Mouse (Mus musculus): ENCODE results near the gene Zmym5. TPM values are rescaled to one million over a fixed set of nuclear protein-coding genes. Genes with fewer than 3 reads are reported as not detected.
"Not testable (repeated sequence)": the region's sequence is repeated elsewhere in the genome, so short reads cannot be mapped to it uniquely, and the experiment has no call there.

The Zmym5 gene
- polyA plus RNA-seq, 1 experiment: 26.9 TPM

GRCm38 (mm10) chr14:56778200-56778932 is 33.1 kb downstream of the Zmym5 start, which contains the start of gene Pspc1:
Gene Pspc1 (minus strand): TSS chr14:56778316.
- Histone ChIP-seq H3K4me1 (ENCODE audit: control insufficient read depth, insufficient read depth, low read length) (peaks cover 3% of the 10 kb centered on the region; the same call in 1 of the 2 replicates), H3K27ac (ENCODE audit: insufficient read depth, low read length) (peak within 1 kb of the TSS; percentile 82), H3K4me3 (ENCODE audit: insufficient read depth, low read length) (peak within 1 kb of the TSS; percentile 85)
- no peak for TF ChIP-seq CTCF (IDR thresholded peaks at IDR 0.05; ENCODE audit: extremely low read depth, insufficient read depth, low read length)
- peak; percentile 99 for TF ChIP-seq POLR2A (IDR thresholded peaks at IDR 0.05; ENCODE audit: extremely low read depth, insufficient read depth, low read length)

- Histone ChIP-seq H3K4me3 (ENCODE audit: insufficient read depth, low read length) (peak overlapping the region; percentile 85), H3K4me1 (ENCODE audit: control insufficient read depth, insufficient read depth, low read length) (peaks cover 3% of the 10 kb centered on the region; the same call in 1 of the 2 replicates), H3K27ac (ENCODE audit: insufficient read depth, low read length) (peak overlapping the region; percentile 82)
- no peak for TF ChIP-seq CTCF (IDR thresholded peaks at IDR 0.05; ENCODE audit: extremely low read depth, insufficient read depth, low read length)
- no peak for TF ChIP-seq POLR2A (IDR thresholded peaks at IDR 0.05; ENCODE audit: extremely low read depth, insufficient read depth, low read length)
These were observed 34.0 kb downstream of the Zmym5 start for GRCm38 (mm10) chr14:56777360-56778136.

GRCm38 (mm10) chr14:56776571-56777238 is 34.8 kb downstream of the Zmym5 start:
- peaks cover 3% of the 10 kb centered on the region; the same call in 1 of the 2 replicates for H3K4me1 ChIP-seq (ENCODE audit: control insufficient read depth, insufficient read depth, low read length)
- TF ChIP-seq POLR2A (IDR thresholded peaks at IDR 0.05; ENCODE audit: extremely low read depth, insufficient read depth, low read length) (no peak), CTCF (IDR thresholded peaks at IDR 0.05; ENCODE audit: extremely low read depth, insufficient read depth, low read length) (no peak)
- H3K27ac ChIP-seq (ENCODE audit: insufficient read depth, low read length): no peak overlapping the region

GRCm38 (mm10) chr14:56775416-56775815 is 36.1 kb downstream of the Zmym5 start:
- no peak overlapping the region for H3K27ac ChIP-seq (ENCODE audit: insufficient read depth, low read length)
- H3K4me3 ChIP-seq (ENCODE audit: insufficient read depth, low read length): no peak overlapping the region; the same call in 1 of the 2 replicates
- TF ChIP-seq CTCF (IDR thresholded peaks at IDR 0.05; ENCODE audit: extremely low read depth, insufficient read depth, low read length) (no peak), POLR2A (IDR thresholded peaks at IDR 0.05; ENCODE audit: extremely low read depth, insufficient read depth, low read length) (no peak)
- H3K4me1 ChIP-seq (ENCODE audit: control insufficient read depth, insufficient read depth, low read length): peaks cover 3% of the 10 kb centered on the region; the same call in 1 of the 2 replicates

More at GRCm38 (mm10) chr14:56776571-56777238, 34.8 kb downstream of the Zmym5 start:
- peak overlapping the region; percentile 85 for H3K4me3 ChIP-seq (ENCODE audit: insufficient read depth, low read length)

GRCm38 (mm10) chr14:56766438-56766837 is 45.1 kb downstream of the Zmym5 start:
- not testable (repeated sequence) for H3K4me3 ChIP-seq (ENCODE audit: insufficient read depth, low read length); H3K27ac ChIP-seq (ENCODE audit: insufficient read depth, low read length); H3K4me1 ChIP-seq (ENCODE audit: control insufficient read depth, insufficient read depth, low read length)

- H3K4me1 ChIP-seq (ENCODE audit: control insufficient read depth, insufficient read depth, low read length); H3K27ac ChIP-seq (ENCODE audit: insufficient read depth, low read length); H3K4me3 ChIP-seq (ENCODE audit: insufficient read depth, low read length): not testable (repeated sequence)
These were observed 46.4 kb downstream of the Zmym5 start for GRCm38 (mm10) chr14:56765117-56765516.

GRCm38 (mm10) chr14:56751282-56751681 is 60.2 kb downstream of the Zmym5 start:
- Histone ChIP-seq H3K27ac (ENCODE audit: insufficient read depth, low read length) (no peak overlapping the region), H3K4me1 (ENCODE audit: control insufficient read depth, insufficient read depth, low read length) (no peaks in the 10 kb centered on the region), H3K4me3 (ENCODE audit: insufficient read depth, low read length) (no peak overlapping the region)
- no peak for TF ChIP-seq CTCF (IDR thresholded peaks at IDR 0.05; ENCODE audit: extremely low read depth, insufficient read depth, low read length)
- no peak for TF ChIP-seq POLR2A (IDR thresholded peaks at IDR 0.05; ENCODE audit: extremely low read depth, insufficient read depth, low read length)

Other genes starting within 250 kb of the Zmym5 start
- 2.1 and 2.2 TPM in 2 replicates for gene Cenpj, start 236.3 kb downstream of the Zmym5 start, polyA plus RNA-seq (2012; rRNA removed)
- gene Parp4, start 236.1 kb downstream of the Zmym5 start, polyA plus RNA-seq (2012; rRNA removed): 4.3 and 5.3 TPM in 2 replicates
- 35.0 and 36.0 TPM in 2 replicates for gene Mphosph8, start 143.5 kb downstream of the Zmym5 start, polyA plus RNA-seq (2012; rRNA removed)
- gene Pspc1, start 33.4 kb downstream of the Zmym5 start, polyA plus RNA-seq (2012; rRNA removed): 32.1 and 33.2 TPM in 2 replicates
- gene Zmym2, start 74.9 kb upstream of the Zmym5 start, polyA plus RNA-seq (2012; rRNA removed): 40.7 and 41.8 TPM in 2 replicates
- 0.06 and 0.09 TPM in 2 replicates for gene Gja3, start 246.4 kb upstream of the Zmym5 start, polyA plus RNA-seq (2012; rRNA removed)

Data from cortical plate, adult 2 months (tissue).